In genomic region chr1:156420671-156421297, GRCm38 (mm10) we compare ENCODE assay signal across 7 mouse cellular contexts. TPM values are rescaled to one million over a fixed set of nuclear protein-coding genes. Genes with fewer than 3 reads are reported as not detected.
DNase-seq lines count a peak whose midpoint lies in the region; ATAC-seq and TF ChIP-seq lines count a peak whose summit lies in the region.

Gene Axdnd1, minus strand, starts transcription at chr1:156421159.

- no peak for TF ChIP-seq POLR2A in kidney, adult 2 months (IDR thresholded peaks at IDR 0.05; ENCODE audit: low read depth, low read length)
- peak; percentile 24; the same call in 1 of the 2 replicates for TF ChIP-seq POLR2A in spleen, adult 2 months (IDR thresholded peaks at IDR 0.05; ENCODE audit: low read depth, low read length)

- peak within 1 kb of the TSS; percentile 53 for H3K9ac ChIP-seq in embryonic facial prominence, embryonic 11.5 days (replicated peaks; ENCODE audit: low read length)
- H3K9ac ChIP-seq in limb, embryonic 12.5 days (replicated peaks): peak within 1 kb of the TSS; percentile 58
- peak within 1 kb of the TSS; percentile 26 for H3K9ac ChIP-seq in midbrain, embryonic 15.5 days

- peak; percentile 94 for DNase-seq in adrenal gland, postnatal 14 days
- peak; percentile 90 for DNase-seq in embryonic facial prominence, embryonic 11.5 days (ENCODE audit: low spot score)
- peak; percentile 90 to 91 for DNase-seq in heart, adult 18-20 months
- DNase-seq in kidney, adult 2 months: peak; percentile 93
- peak; percentile 78 to 88 for DNase-seq in spleen, adult 2 months (ENCODE audit: low read depth in 1 of 2, low spot score in 2 of 2)

- under 1% methylated on average over 42 of the region's 44 CpGs for WGBS in embryonic facial prominence, embryonic 11.5 days
- WGBS in kidney, adult 2 months: under 1% methylated on average over 44 of the region's 44 CpGs
- under 1% methylated on average over 44 of the region's 44 CpGs for WGBS in limb, embryonic 12.5 days
- under 1% methylated on average over 44 of the region's 44 CpGs for WGBS in midbrain, embryonic 15.5 days
- WGBS in spleen, adult 2 months: under 1% methylated on average over 44 of the region's 44 CpGs

- TF ChIP-seq CTCF in kidney, adult 2 months (conservative IDR thresholded peaks at IDR 0.05; ENCODE audit: insufficient read depth, insufficient read length, low read depth, low read length): 0 out of 2 replicates have a peak, but pooled peaks have one; percentile 18
- TF ChIP-seq CTCF in spleen, adult 2 months (IDR thresholded peaks at IDR 0.05; ENCODE audit: extremely low read depth, insufficient read depth, insufficient read length, insufficient replicate concordance): no peak

- no peaks in the 10 kb centered on the region for H3K27me3 ChIP-seq in embryonic facial prominence, embryonic 11.5 days (ENCODE audit: control insufficient read depth, insufficient read depth, low read length)
- H3K27me3 ChIP-seq in kidney, adult 2 months (replicated peaks; ENCODE audit: control insufficient read depth, insufficient read depth, low read length): no peaks in the 10 kb centered on the region
- H3K27me3 ChIP-seq in limb, embryonic 12.5 days: no peaks in the 10 kb centered on the region
- no peaks in the 10 kb centered on the region for H3K27me3 ChIP-seq in midbrain, embryonic 15.5 days (replicated peaks)
- peaks cover 2% of the 10 kb centered on the region; the same call in 1 of the 2 replicates for H3K27me3 ChIP-seq in spleen, adult 2 months (ENCODE audit: control insufficient read depth, insufficient read depth, low read length)

- H3K9me3 ChIP-seq in embryonic facial prominence, embryonic 11.5 days (replicated peaks; ENCODE audit: control insufficient read depth, low read length): no peaks in the 10 kb centered on the region
- H3K9me3 ChIP-seq in limb, embryonic 12.5 days: peaks cover 2% of the 10 kb centered on the region; the same call in 1 of the 2 replicates
- H3K9me3 ChIP-seq in midbrain, embryonic 15.5 days: no peaks in the 10 kb centered on the region

- peak within 1 kb of the TSS; percentile 62 for H3K4me3 ChIP-seq in embryonic facial prominence, embryonic 11.5 days (ENCODE audit: low read depth, low read length)
- peak within 1 kb of the TSS; percentile 46 for H3K4me3 ChIP-seq in kidney, adult 2 months (ENCODE audit: insufficient read depth, low read depth, low read length)
- peak within 1 kb of the TSS; percentile 64 for H3K4me3 ChIP-seq in limb, embryonic 12.5 days (replicated peaks)
- H3K4me3 ChIP-seq in midbrain, embryonic 15.5 days: peak within 1 kb of the TSS; percentile 62
- peak within 1 kb of the TSS; percentile 87 for H3K4me3 ChIP-seq in spleen, adult 2 months (ENCODE audit: extremely low read depth, insufficient read depth, insufficient read length)

- no peaks in the 10 kb centered on the region for H3K4me1 ChIP-seq in embryonic facial prominence, embryonic 11.5 days (ENCODE audit: control insufficient read depth, insufficient read depth, low read length)
- no peaks in the 10 kb centered on the region for H3K4me1 ChIP-seq in kidney, adult 2 months (ENCODE audit: control insufficient read depth, insufficient read depth, low read length)
- H3K4me1 ChIP-seq in limb, embryonic 12.5 days (replicated peaks): no peaks in the 10 kb centered on the region
- peaks cover 8% of the 10 kb centered on the region; the same call in 1 of the 2 replicates for H3K4me1 ChIP-seq in midbrain, embryonic 15.5 days
- no peaks in the 10 kb centered on the region for H3K4me1 ChIP-seq in spleen, adult 2 months (ENCODE audit: control insufficient read depth, insufficient read depth, insufficient read length)

- H3K36me3 ChIP-seq in embryonic facial prominence, embryonic 11.5 days (replicated peaks; ENCODE audit: control insufficient read depth, insufficient read depth, low read depth, low read length): no peaks in the 10 kb centered on the region
- no peaks in the 10 kb centered on the region for H3K36me3 ChIP-seq in kidney, adult 2 months (ENCODE audit: control insufficient read depth, insufficient read depth, low read length)
- no peaks in the 10 kb centered on the region for H3K36me3 ChIP-seq in limb, embryonic 12.5 days
- no peaks in the 10 kb centered on the region for H3K36me3 ChIP-seq in midbrain, embryonic 15.5 days (replicated peaks)
- H3K36me3 ChIP-seq in spleen, adult 2 months (ENCODE audit: control insufficient read depth, insufficient read depth, low read length): no peaks in the 10 kb centered on the region

- H3K4me2 ChIP-seq in embryonic facial prominence, embryonic 11.5 days (ENCODE audit: low read depth, low read length): peak within 1 kb of the TSS; percentile 83
- H3K4me2 ChIP-seq in limb, embryonic 12.5 days: peak within 1 kb of the TSS; percentile 66
- peak within 1 kb of the TSS; percentile 84 for H3K4me2 ChIP-seq in midbrain, embryonic 15.5 days

- peak; percentile 95 for ATAC-seq in embryonic facial prominence, embryonic 11.5 days (replicated peaks; ENCODE audit: insufficient number of reproducible peaks, low FRiP score, low TSS enrichment, low read depth)
- ATAC-seq in limb, embryonic 12.5 days (ENCODE audit: insufficient number of reproducible peaks, insufficient read depth, low FRiP score, low TSS enrichment, low read depth): peak; percentile 93
- ATAC-seq in midbrain, embryonic 15.5 days (replicated peaks): peak; percentile 97

- H3K27ac ChIP-seq in embryonic facial prominence, embryonic 11.5 days (replicated peaks; ENCODE audit: low read depth, low read length): no peak within 1 kb of the TSS
- H3K27ac ChIP-seq in kidney, adult 2 months (ENCODE audit: insufficient read depth, low read depth, low read length): 0 out of 2 replicates have a peak within 1 kb of the TSS, but pooled peaks have one; percentile 18
- H3K27ac ChIP-seq in limb, embryonic 12.5 days: peak within 1 kb of the TSS; percentile 70
- peak within 1 kb of the TSS; percentile 72 for H3K27ac ChIP-seq in midbrain, embryonic 15.5 days
- H3K27ac ChIP-seq in spleen, adult 2 months (ENCODE audit: insufficient read depth, low read length): peak within 1 kb of the TSS; percentile 91

RNA-seq across cellular contexts. Expression of gene Axdnd1, which starts in this region (rescaled TPM):
- 2.7 and 3.3 TPM in 2 replicates for total RNA-seq in adrenal gland, postnatal 14 days (2021)
- polyA plus RNA-seq in embryonic facial prominence, embryonic 11.5 days (2014; fragmentation: Nextera tagmentation; extraction: Ambion mirVana): 0.21 TPM in 1 of 2 replicates, not detected in the other
- total RNA-seq in heart, adult 18-20 months (2021): not detected
- not detected in 2 replicates for polyA plus RNA-seq in kidney, adult 2 months (2012; rRNA removed)
- 0.30 and 0.55 TPM in 2 replicates for polyA plus RNA-seq in limb, embryonic 12.5 days (2016; fragmentation: Nextera tagmentation; extraction: Ambion mirVana)
- polyA plus RNA-seq in midbrain, embryonic 15.5 days (2015; fragmentation: Nextera tagmentation; extraction: Ambion mirVana): 0.11 and 0.12 TPM in 2 replicates
- polyA plus RNA-seq in spleen, adult 2 months (2012; rRNA removed): not detected in 2 replicates

Comparison
In these comparisons a context has a peak if more than half of its experiments do, and no peak if none do; other contexts are left out.
1. Peak in DNase-seq, ATAC-seq, H3K4me3 ChIP-seq, H3K9ac ChIP-seq and H3K4me2 ChIP-seq in embryonic facial prominence, embryonic 11.5 days; RNA of the gene not detected or under 1 TPM.
2. Peak in DNase-seq in heart, adult 18-20 months; RNA of the gene not detected or under 1 TPM.
3. Peak in DNase-seq, H3K4me3 ChIP-seq and H3K27ac ChIP-seq in kidney, adult 2 months; RNA of the gene not detected or under 1 TPM.
4. Peak in ATAC-seq, H3K4me3 ChIP-seq, H3K27ac ChIP-seq, H3K9ac ChIP-seq and H3K4me2 ChIP-seq in limb, embryonic 12.5 days; RNA of the gene not detected or under 1 TPM.
5. Peak in ATAC-seq, H3K4me3 ChIP-seq, H3K27ac ChIP-seq, H3K9ac ChIP-seq and H3K4me2 ChIP-seq in midbrain, embryonic 15.5 days; RNA of the gene not detected or under 1 TPM.
6. Peak in DNase-seq, H3K4me3 ChIP-seq and H3K27ac ChIP-seq in spleen, adult 2 months; RNA of the gene not detected or under 1 TPM.